Mouse (Mus musculus) forebrain, embryonic 16.5 days (tissue): ENCODE measurements at regions not wholly inside any gene's neighbourhood (a gene's known extent, or its start where the extent isn't known, plus 50 kb on each side); places are given as distances from the start of the nearest gene placed in this dataset.

ENCODE experiments used
- ATAC-seq: fragments of 200-750 bp; cut with Nextera tagmentation; 2 replicates; pipeline ENCODE4 v1.8.0; 2017; ENCODE audit warnings: mild to moderate bottlenecking, moderate library complexity
- H3K27ac ChIP-seq: fragments of 300-500 bp; sonication (generic); 2 replicates; pipeline ENCODE4 v1.5.1; 2014; ENCODE audit warnings: low read length, control low read depth
- H3K27me3 ChIP-seq: fragments of 300-500 bp; sonication (generic); replicated peaks from 2 replicates; pipeline ENCODE4 v1.6.1; 2014; ENCODE audit warnings: low read length; ENCODE audit not compliant: control insufficient read depth, insufficient read depth
- H3K36me3 ChIP-seq: fragments of 300-500 bp; sonication (generic); 2 replicates; pipeline ENCODE4 v1.6.1; 2014; ENCODE audit not compliant: control insufficient read depth, insufficient read depth
- H3K4me1 ChIP-seq: fragments of 300-500 bp; sonication (generic); replicated peaks from 2 replicates; pipeline ENCODE4 v1.6.1; 2014; ENCODE audit warnings: low read length; ENCODE audit not compliant: control insufficient read depth, insufficient read depth
- H3K4me2 ChIP-seq: fragments of 300-500 bp; sonication (generic); 2 replicates; pipeline ENCODE4 v1.6.1; 2014; ENCODE audit warnings: mild to moderate bottlenecking, low read length, control low read depth
- H3K4me3 ChIP-seq: fragments of 300-500 bp; sonication (generic); replicated peaks from 2 replicates; pipeline ENCODE4 v1.5.1; 2014; ENCODE audit warnings: mild to moderate bottlenecking, low read length, control low read depth
- H3K9ac ChIP-seq: fragments of 300-500 bp; sonication (generic); replicated peaks from 2 replicates; pipeline ENCODE4 v1.6.1; 2014; ENCODE audit warnings: low read depth, low read length, control low read depth
- H3K9me3 ChIP-seq: fragments of 300-500 bp; sonication (generic); 2 replicates; pipeline ENCODE4 v1.6.1; 2016; ENCODE audit warnings: low read length; ENCODE audit not compliant: control insufficient read depth
- WGBS: fragments of 180-500 bp; shearing (Covaris S2); extraction: QIAGEN DNeasy Blood & Tissue Kit; methylation state at CpG from one replicate; pipeline ENCODE4 v1.1.7; 2014; 5-methylcytosine and 5-hydroxymethylcytosine counted together

- Histone ChIP-seq H3K27ac (no peak overlapping the region), H3K4me2 (no peak overlapping the region), H3K4me1 (no peaks in the 10 kb centered on the region), H3K4me3 (no peak overlapping the region), H3K9me3 (no peaks in the 10 kb centered on the region), H3K36me3 (no peaks in the 10 kb centered on the region), H3K9ac (no peak overlapping the region), H3K27me3 (no peaks in the 10 kb centered on the region)
- peak; percentile 78 for ATAC-seq
- 57% methylated on average over 5 of the region's 5 CpGs for WGBS
Observed at GRCm38 (mm10) chr2:59424729-59425128, 59.7 kb upstream of the Dapl1 start.

GRCm38 (mm10) chr2:59425876-59426275 lies 58.6 kb upstream of the Dapl1 start:
- Histone ChIP-seq H3K4me2 (no peak overlapping the region), H3K27ac (no peak overlapping the region), H3K9ac (no peak overlapping the region), H3K4me3 (no peak overlapping the region), H3K9me3 (no peaks in the 10 kb centered on the region), H3K27me3 (no peaks in the 10 kb centered on the region), H3K4me1 (no peaks in the 10 kb centered on the region), H3K36me3 (no peaks in the 10 kb centered on the region)
- WGBS: 91% methylated on average over 4 of the region's 4 CpGs
- no peak for ATAC-seq

GRCm38 (mm10) chr2:59431466-59431865 lies 53.0 kb upstream of the Dapl1 start:
- Histone ChIP-seq H3K9ac (no peak overlapping the region), H3K27ac (no peak overlapping the region), H3K27me3 (no peaks in the 10 kb centered on the region), H3K4me2 (no peak overlapping the region), H3K36me3 (no peaks in the 10 kb centered on the region), H3K4me3 (no peak overlapping the region), H3K9me3 (no peaks in the 10 kb centered on the region), H3K4me1 (no peaks in the 10 kb centered on the region)
- no peak for ATAC-seq
- WGBS: 95% methylated on average over 5 of the region's 5 CpGs

DNA sequence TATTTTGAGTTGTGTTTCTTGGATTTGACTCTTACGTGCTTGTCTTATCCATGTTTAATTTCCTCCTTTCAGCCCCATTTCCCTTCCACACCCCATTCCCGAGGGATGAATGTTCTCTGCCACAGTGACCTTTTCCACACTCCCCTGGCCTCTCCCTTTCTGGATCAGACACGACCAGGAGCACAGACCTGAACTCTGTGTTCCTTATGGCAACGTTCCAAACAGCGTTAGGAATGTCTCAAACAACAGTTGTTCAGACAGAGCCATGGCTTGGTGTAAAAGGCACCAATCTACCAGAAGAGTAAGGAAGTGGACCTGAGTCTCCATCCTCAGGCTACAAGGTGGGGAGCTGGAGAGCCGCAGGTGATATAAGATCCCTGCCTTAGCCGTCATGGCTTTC lies 52.6 kb upstream of the Dapl1 start:
- Histone ChIP-seq H3K36me3 (no peaks in the 10 kb centered on the region), H3K4me1 (no peaks in the 10 kb centered on the region), H3K9me3 (no peaks in the 10 kb centered on the region), H3K27me3 (no peaks in the 10 kb centered on the region), H3K4me3 (no peak overlapping the region), H3K4me2 (no peak overlapping the region), H3K27ac (no peak overlapping the region), H3K9ac (no peak overlapping the region)
- ATAC-seq: no peak
- 80% methylated on average over 7 of the region's 7 CpGs for WGBS
